Mouse (Mus musculus): ENCODE data around the gene Pla2g10.

- TF ChIP-seq POLR2A (IDR thresholded peaks at IDR 0.05; ENCODE audit: insufficient read depth, low read depth, low read length) (no peak), CTCF (IDR thresholded peaks at IDR 0.05; ENCODE audit: insufficient read depth, low read depth, low read length) (no peak)
Observed at GRCm38 (mm10) chr16:13722937-13723336, 7.8 kb downstream of the Pla2g10 start.
